Mouse (Mus musculus): ENCODE results near the gene Josd2.

The Josd2 gene

DNA sequence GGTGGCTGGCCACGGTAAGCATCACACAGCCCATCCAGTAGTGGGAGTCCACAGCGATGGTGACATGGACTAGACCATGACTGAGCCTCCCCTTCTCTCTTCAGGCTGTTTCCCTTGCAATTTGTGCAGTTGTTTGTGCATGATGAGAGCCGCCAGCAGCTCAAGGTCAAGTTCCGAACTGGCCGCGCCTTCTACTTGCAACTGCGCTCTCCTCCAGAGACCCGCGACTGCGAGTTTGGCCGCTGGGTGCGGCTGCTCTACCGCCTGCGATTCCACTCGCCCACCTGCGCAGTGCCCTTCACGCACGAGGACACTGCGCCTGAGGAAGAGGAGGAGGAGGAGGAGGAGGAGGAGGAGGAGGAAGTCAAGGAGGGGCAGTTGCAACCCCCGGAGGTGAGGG lies 32.3 kb downstream of the Josd2 start:
- no peak for DNase-seq (ENCODE audit: low spot score in 2 of 2)

DNA sequence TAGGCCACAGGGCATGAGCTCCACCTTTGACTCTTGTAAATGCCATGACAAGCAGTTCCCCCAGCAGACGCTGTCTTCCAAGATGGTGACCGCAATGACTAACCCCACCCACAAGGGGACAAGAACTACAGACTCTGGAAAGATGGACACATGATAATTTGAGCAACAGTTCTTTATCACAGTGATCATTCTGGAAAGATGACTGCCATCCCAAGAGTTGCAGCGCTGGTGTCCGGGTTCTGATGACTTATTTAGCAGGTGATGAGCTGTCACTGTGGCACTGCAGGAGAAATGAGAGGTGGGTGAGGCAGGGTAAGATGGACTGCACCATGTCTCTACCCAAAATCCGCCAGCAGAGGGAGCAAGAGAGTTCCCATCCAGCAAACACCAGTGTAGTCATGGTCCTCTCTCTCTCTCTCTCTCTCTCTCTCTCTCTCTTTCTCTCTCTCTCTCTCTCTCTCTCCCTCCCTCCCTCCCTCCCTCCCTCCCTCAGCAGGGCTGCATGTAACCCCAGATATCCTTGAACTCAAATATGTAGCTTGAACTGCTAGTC lies 33.9 kb downstream of the Josd2 start:
- DNase-seq (ENCODE audit: low spot score in 2 of 2), result peak; percentile 59 to 73

DNA sequence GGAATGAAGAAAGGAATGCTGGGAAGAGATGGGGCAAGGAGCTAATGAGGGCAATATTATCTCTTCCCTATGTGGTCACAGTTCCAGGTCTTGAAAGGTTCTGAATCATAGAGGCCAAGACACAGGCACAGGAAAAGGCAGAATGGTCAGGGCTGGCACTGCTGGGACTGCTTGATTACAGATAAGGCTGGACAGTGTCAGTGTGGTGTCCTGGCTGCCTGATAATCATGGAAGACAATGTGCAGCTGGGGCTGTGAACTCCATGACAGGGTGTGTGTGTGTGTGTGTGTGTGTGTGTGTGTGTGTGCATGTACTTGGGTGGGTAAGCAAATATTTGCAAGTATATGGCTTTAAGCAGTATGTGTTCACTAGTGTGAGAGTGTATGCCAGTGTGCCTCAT lies 39.7 kb downstream of the Josd2 start:
- DNase-seq (ENCODE audit: low spot score in 2 of 2), result no peak

DNA sequence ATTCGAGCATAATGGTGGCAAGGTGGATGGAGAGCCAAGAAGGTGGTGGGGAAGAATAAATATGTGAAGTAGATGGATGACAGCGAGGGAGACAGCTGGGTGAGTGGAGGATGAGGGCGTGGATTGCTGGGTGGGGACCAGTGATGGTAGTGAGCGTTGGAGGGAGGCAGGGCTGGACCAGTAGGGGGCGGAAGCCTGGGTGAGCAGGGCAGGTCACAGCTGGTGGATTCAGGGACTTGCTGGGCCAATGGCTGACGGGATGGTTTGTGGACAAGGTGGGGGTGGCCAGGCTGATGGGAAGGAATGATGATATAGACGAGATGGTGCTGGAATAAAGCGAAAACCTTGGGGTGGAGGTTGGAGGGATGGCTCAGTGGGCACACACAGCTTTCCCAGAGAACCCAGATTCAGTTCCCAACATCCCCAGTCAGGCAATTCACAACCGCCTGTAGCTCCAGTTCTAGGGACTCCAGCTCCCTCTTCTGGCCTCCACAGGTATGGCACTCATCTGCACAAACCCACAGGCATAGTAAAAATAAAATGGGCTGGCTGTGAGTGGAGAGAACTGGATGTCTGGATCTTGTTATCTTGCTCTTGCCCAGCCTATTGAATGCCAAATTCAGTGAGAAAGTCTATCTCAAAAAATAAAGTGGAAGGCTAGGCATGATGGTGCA lies 51.6 kb downstream of the Josd2 start:
- no peak for DNase-seq (ENCODE audit: low spot score in 2 of 2)

DNA sequence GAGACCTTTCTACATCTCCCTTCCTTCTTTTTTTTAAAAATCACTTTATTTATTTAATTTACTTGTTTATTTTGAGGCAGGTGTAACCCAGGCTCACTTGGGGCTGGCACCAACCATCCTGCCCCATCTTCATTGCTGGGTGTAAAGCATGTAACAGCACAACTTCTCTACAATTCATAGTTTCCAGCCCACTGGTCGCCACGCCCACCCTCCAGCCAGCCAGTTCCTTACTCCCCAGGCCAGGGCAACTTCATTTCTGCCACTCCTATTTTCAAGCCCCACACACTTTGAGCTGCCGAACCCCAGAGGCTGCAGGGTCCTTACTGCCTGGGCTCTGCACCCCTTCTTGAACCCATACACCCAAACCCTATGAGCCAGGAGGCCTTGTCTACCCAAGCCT lies 53.2 kb downstream of the Josd2 start:
- DNase-seq (ENCODE audit: low spot score in 2 of 2), result no peak
